Comparison of ENCODE assay signal across 9 mouse cellular contexts in the genomic region with DNA sequence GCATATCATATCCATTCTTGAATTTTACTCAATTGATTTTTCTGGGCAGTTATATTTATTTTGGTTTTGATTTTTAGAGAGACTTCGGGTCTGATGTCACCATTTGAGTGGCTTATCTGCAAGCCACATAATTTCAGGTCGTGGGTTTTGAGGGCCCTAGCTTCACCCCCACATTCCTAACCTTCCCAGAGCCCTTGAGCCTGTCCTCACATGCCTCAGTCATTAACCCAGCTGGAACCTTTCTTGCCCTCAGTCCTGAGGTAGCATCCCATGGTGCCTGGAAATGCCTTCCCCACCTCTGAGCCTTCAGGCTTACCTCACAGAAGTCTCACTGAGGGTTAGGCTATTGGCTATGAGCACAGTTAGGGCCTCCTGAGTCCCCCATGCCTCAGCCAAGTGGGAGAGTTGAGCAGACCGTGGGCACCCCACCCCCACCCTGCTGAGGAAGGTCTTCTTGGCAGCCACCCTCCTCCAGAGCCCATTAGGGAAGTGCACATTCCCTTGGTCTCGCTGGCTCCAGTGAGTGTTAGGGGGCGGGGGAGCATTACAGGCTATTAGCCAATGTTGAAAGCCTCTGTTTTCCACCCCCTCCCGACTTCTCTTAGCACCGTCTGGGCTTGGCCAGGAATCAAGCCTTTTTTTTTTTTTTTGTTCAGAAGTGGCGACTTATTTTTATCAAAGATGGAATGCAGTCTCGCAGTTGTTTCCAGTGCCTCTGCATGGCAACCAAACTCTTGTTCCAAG. TPM values are rescaled to one million over a fixed set of nuclear protein-coding genes. Genes with fewer than 3 reads are reported as not detected.
DNase-seq lines count a peak whose midpoint lies in the region; ATAC-seq and TF ChIP-seq lines count a peak whose summit lies in the region.
"Had no signal": no experiment of that assay in that cellular context is flagged by ENCODE, and none has a peak within 500 bp of the region (broad histone marks: within the 10 kb centered on the region; RNA-seq: fewer than 3 reads in every experiment).

No protein-coding gene starts in this region.

- H3K4me1 ChIP-seq in brown adipose tissue, adult 24 weeks (ENCODE audit: control insufficient read depth, insufficient read depth, insufficient read length, low read length): peaks cover 17% of the 10 kb centered on the region; the same call in 1 of the 2 replicates
- H3K4me1 ChIP-seq in heart, adult 2 months (ENCODE audit: control insufficient read depth, insufficient read depth, low read length): peaks cover 9% of the 10 kb centered on the region
- peaks cover 50% of the 10 kb centered on the region for H3K4me1 ChIP-seq in limb, embryonic 14.5 days (ENCODE audit: control insufficient read depth, insufficient read depth, low read length)
- H3K4me1 ChIP-seq in stomach, embryonic 15.5 days: peaks cover 46% of the 10 kb centered on the region

- ATAC-seq in limb, embryonic 14.5 days (ENCODE audit: low FRiP score, low read depth): peak; percentile 46
- ATAC-seq in stomach, embryonic 15.5 days (ENCODE audit: insufficient read depth, low FRiP score, low read depth): no peak

- no peaks in the 10 kb centered on the region for H3K36me3 ChIP-seq in heart, adult 2 months (ENCODE audit: control insufficient read depth, insufficient read depth, low read length)
- H3K36me3 ChIP-seq in limb, embryonic 14.5 days (ENCODE audit: control insufficient read depth, insufficient read depth, low read length): no peaks in the 10 kb centered on the region
- no peaks in the 10 kb centered on the region for H3K36me3 ChIP-seq in stomach, embryonic 15.5 days

- no peak overlapping the region; the same call in 1 of the 2 replicates for H3K4me2 ChIP-seq in limb, embryonic 14.5 days (replicated peaks; ENCODE audit: low read depth, low read length, severe bottlenecking)
- H3K4me2 ChIP-seq in stomach, embryonic 15.5 days: 0 out of 2 replicates have a peak overlapping the region, but pooled peaks have one; percentile 27

- H3K27ac ChIP-seq in brown adipose tissue, adult 24 weeks (replicated peaks; ENCODE audit: low read depth, low read length): 0 out of 2 replicates have a peak overlapping the region, but pooled peaks have one; percentile 6
- H3K27ac ChIP-seq in heart, adult 2 months: peak overlapping the region; percentile 70
- H3K27ac ChIP-seq in limb, embryonic 14.5 days (replicated peaks; ENCODE audit: low read depth, low read length): 0 out of 2 replicates have a peak overlapping the region, but pooled peaks have one; percentile 4
- H3K27ac ChIP-seq in stomach, embryonic 15.5 days: peak overlapping the region; percentile 83

- WGBS in heart, adult 2 months: 8% methylated on average over 9 of the region's 9 CpGs
- 12% methylated on average over 9 of the region's 9 CpGs for WGBS in limb, embryonic 14.5 days
- WGBS in stomach, embryonic 15.5 days: 10% methylated on average over 9 of the region's 9 CpGs

- TF ChIP-seq POLR2A in heart, adult 2 months (IDR thresholded peaks at IDR 0.05; ENCODE audit: insufficient read depth, low read depth, low read length): no peak
- no peak for TF ChIP-seq POLR2A in limb, embryonic 14.5 days (IDR thresholded peaks at IDR 0.05; ENCODE audit: borderline replicate concordance, extremely low read depth, insufficient read depth, insufficient read length)

- TF ChIP-seq EP300 in heart, adult 2 months (IDR thresholded peaks at IDR 0.05; ENCODE audit: insufficient read depth, low read depth, low read length): 0 out of 2 replicates have a peak, but pooled peaks have one; percentile 37

- no peaks in the 10 kb centered on the region for H3K79me2 ChIP-seq in heart, adult 2 months (replicated peaks; ENCODE audit: control insufficient read depth, insufficient read depth, low read length)

- DNase-seq in adrenal gland, adult 2 months: peak; percentile 52
- DNase-seq in adrenal gland, adult 8-10 months: no peak
- peak; percentile 66 to 81 for DNase-seq in heart, adult 2 months
- DNase-seq in kidney, adult 18-20 months: peak; percentile 67
- DNase-seq in limb, embryonic 14.5 days (ENCODE audit: low spot score): peak; percentile 91
- no peak for DNase-seq in spleen, adult 12 weeks (ENCODE audit: low spot score)

- no peak overlapping the region for H3K4me3 ChIP-seq in brown adipose tissue, adult 24 weeks (ENCODE audit: insufficient read depth, low read depth, low read length)
- H3K4me3 ChIP-seq in heart, adult 2 months: no peak overlapping the region
- no peak overlapping the region for H3K4me3 ChIP-seq in limb, embryonic 14.5 days (replicated peaks; ENCODE audit: low read length)
- no peak overlapping the region for H3K4me3 ChIP-seq in stomach, embryonic 15.5 days (replicated peaks)
- H3K4me3 ChIP-seq: megakaryocyte, embryonic 14.5 days had no signal

- no peaks in the 10 kb centered on the region for H3K9me3 ChIP-seq in limb, embryonic 14.5 days (ENCODE audit: control insufficient read depth, low read length)
- no peaks in the 10 kb centered on the region for H3K9me3 ChIP-seq in stomach, embryonic 15.5 days
- H3K9me3 ChIP-seq: megakaryocyte, embryonic 14.5 days had no signal

- intact Hi-C loops in heart, adult 2 months (cut with DNase I): loop anchor here (5.0 kb wide), 1 partner anchor 177 kb away; no protein-coding TSS in a partner anchor

- no peaks in the 10 kb centered on the region for H3K27me3 ChIP-seq in heart, adult 2 months (ENCODE audit: control insufficient read depth, insufficient read depth, low read length)
- H3K27me3 ChIP-seq in limb, embryonic 14.5 days (ENCODE audit: control insufficient read depth, insufficient read depth, low read length): no peaks in the 10 kb centered on the region
- H3K27me3 ChIP-seq in stomach, embryonic 15.5 days (replicated peaks): no peaks in the 10 kb centered on the region

- TF ChIP-seq CTCF in heart, adult 2 months (IDR thresholded peaks at IDR 0.05): no peak

- H3K9ac ChIP-seq in heart, adult 2 months (ENCODE audit: low read depth, low read length): no peak overlapping the region; the same call in 1 of the 2 replicates
- H3K9ac ChIP-seq in limb, embryonic 14.5 days (ENCODE audit: low read depth, low read length, severe bottlenecking): no peak overlapping the region
- no peak overlapping the region for H3K9ac ChIP-seq in stomach, embryonic 15.5 days

RNA-seq across cellular contexts. Expression of a gene that starts 5.0 kb away (rescaled TPM):
- total RNA-seq in adrenal gland, adult 2 months (2021): 10 to 100 TPM; 13.3 to 40.9 TPM
- polyA plus RNA-seq in adrenal gland, adult 2 months (2012; rRNA removed): 199 and 336 TPM in 2 replicates
- 10 to 100 TPM; 25.2 to 38.7 (median 32.2) TPM for total RNA-seq in adrenal gland, adult 8-10 months (2022)
- 14.0 and 14.4 TPM in 2 replicates for polyA plus RNA-seq in brown adipose tissue, adult 24 weeks (2012; ENCODE audit: insufficient read depth, insufficient read length, missing spikeins)
- 10 to 100 TPM; 16.2 to 21.4 TPM for total RNA-seq in heart, adult 2 months (2021)
- polyA plus RNA-seq in heart, adult 2 months (2012; rRNA removed): 27.1 and 44.6 TPM in 2 replicates
- polyA plus RNA-seq in limb, embryonic 14.5 days (2012; rRNA removed): 143 and 188 TPM in 2 replicates
- polyA plus RNA-seq in limb, embryonic 14.5 days (2014; fragmentation: Nextera tagmentation; extraction: Ambion mirVana): 71.9 and 73.4 TPM in 2 replicates
- polyA plus RNA-seq in stomach, embryonic 15.5 days (2015; fragmentation: Nextera tagmentation; extraction: Ambion mirVana): 64.4 and 67.1 TPM in 2 replicates

Comparison
In these comparisons a context has a peak if more than half of its experiments do, and no peak if none do; other contexts are left out.
1. DNase-seq: peak in adrenal gland, adult 2 months (single experiment), heart, adult 2 months (2 of 2), kidney, adult 18-20 months (single experiment) and limb, embryonic 14.5 days (single experiment); none in adrenal gland, adult 8-10 months (single experiment) and spleen, adult 12 weeks (single experiment).
2. H3K27ac ChIP-seq: peak in every context shown above with its lines; median percentile 83 in stomach, embryonic 15.5 days; 70 in heart, adult 2 months; 6 in brown adipose tissue, adult 24 weeks; 4 in limb, embryonic 14.5 days.